Mouse (Mus musculus): ENCODE data around the gene Zmiz2. TPM values are rescaled to one million over a fixed set of nuclear protein-coding genes. Genes with fewer than 3 reads are reported as not detected.
"Not testable (repeated sequence)": the region's sequence is repeated elsewhere in the genome, so short reads cannot be mapped to it uniquely, and the experiment has no call there.

Zmiz2 gene
- total RNA-seq, 1 experiment from 2014 or later = 16.3 TPM

DNA sequence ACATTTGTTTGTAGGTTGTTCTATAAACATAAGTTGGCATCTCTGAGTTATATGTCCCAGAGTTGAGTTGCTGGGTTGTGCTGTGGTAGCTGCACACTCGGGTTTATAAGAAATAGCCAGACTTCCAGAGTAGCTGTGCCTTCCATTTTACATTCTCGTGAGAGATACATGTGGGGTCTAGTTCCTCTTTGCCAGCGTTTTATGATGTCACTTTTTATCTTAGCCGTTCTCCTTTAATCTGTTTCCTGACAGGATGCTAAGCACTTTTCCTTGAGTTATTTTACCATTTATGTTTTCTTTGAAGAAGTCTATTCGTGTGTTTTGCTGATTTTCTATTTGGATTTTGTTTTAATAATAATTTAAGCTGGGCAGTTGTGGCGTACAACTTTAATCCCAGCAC lies 4.0 kb downstream of the Zmiz2 start:
- ATAC-seq (replicated peaks; ENCODE audit: insufficient number of reproducible peaks, low FRiP score, low TSS enrichment, poor library complexity, severe bottlenecking) = no peak

GRCm38 (mm10) chr11:6393866-6394265 lies 5.0 kb downstream of the Zmiz2 start:
- ATAC-seq (replicated peaks; ENCODE audit: insufficient number of reproducible peaks, low FRiP score, low TSS enrichment, poor library complexity, severe bottlenecking) = no peak

DNA sequence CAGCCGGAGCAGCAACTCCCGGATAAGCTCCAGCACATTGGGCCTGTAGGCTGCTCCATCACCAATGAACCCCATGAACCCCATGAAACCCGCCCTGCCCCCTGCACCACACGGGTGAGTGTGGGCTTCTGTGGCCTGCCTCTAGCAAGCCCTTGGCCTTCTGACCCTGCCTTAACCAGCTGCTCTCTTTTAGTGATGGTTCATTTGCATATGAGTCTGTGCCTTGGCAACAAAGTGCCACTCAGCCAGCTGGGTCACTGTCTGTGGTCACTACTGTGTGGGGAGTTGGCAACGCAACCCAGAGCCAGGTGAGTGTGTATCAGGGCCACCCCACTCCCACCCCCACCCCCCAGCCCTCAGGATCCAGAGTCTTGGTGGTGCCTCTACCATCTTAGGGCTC lies 6.7 kb downstream of the Zmiz2 start:
- ATAC-seq (replicated peaks; ENCODE audit: insufficient number of reproducible peaks, low FRiP score, low TSS enrichment, poor library complexity, severe bottlenecking) = no peak

- no peak for ATAC-seq (replicated peaks; ENCODE audit: insufficient number of reproducible peaks, low FRiP score, low TSS enrichment, poor library complexity, severe bottlenecking)
These were observed 9.3 kb downstream of the Zmiz2 start for GRCm38 (mm10) chr11:6398141-6398540.

GRCm38 (mm10) chr11:6402515-6403510 lies 13.9 kb downstream of the Zmiz2 start:
- peak; percentile 59 for ATAC-seq (replicated peaks; ENCODE audit: insufficient number of reproducible peaks, low FRiP score, low TSS enrichment, poor library complexity, severe bottlenecking)

DNA sequence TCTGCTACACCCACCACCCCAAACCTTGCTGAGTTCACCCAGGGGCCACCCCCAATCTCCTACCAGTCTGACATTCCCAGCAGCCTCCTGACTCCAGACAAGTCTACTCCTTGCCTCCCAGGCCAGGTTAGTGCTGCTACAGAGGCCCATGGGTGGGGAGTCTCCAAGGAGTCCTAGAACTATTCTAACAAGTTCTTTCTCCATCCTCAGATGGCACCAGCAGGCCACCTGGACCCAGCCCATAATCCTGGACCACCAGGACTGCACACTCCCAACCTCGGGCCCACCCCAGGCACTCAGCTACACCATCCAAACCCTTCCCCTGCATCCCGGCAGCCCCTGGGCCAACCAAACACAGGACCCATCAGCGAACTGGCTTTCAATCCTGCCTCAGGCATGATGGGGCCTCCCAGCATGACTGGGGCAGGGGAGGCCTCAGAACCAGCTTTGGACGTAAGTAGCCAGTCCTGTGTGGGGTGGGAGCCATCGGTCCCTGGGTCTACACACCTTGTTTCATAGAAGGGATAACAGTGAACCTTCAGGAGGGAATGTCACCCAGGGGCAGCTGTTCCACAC lies 15.0 kb downstream of the Zmiz2 start:
- ATAC-seq (replicated peaks; ENCODE audit: insufficient number of reproducible peaks, low FRiP score, low TSS enrichment, poor library complexity, severe bottlenecking) = no peak

DNA sequence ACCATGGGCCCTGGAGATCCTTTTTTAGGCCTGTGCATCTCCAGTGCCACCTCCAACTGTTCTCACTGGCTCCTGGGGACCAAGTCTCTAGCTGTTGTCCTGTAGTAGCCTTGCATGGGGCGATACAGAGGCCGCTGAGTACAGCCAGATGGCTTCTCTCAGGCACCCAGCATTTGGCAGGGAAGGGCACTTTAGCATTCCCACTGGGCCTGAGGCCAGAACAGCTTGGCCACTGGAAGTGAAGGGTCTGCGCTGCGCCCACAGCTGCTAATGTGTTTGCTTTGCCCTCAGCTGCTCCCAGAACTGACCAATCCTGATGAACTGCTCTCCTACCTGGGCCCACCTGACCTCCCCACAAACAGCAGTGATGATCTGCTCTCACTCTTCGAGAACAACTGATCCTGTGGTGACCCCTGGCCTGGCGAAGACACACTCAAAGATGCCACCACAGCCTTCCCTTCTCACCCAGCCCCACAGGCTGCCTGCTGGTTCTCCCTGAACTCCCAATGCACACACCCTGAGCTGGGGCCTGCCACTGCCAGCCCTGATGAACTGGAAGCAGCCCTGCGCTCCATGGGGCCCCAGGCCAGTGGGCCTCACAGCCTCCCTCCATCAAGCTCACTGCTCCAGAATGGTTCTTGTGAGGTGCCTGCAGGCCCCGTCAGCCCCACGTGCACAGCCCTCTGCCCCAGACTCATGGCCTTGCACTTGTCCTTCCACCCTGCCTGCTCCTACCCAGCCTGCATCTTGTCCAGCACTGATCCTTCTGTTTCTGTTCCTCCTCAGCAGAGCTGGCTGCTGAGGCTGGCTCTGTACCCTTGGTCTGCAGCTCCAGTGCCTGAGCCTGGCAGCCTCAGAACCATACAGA lies 16.1 kb downstream of the Zmiz2 start:
- ATAC-seq (replicated peaks; ENCODE audit: insufficient number of reproducible peaks, low FRiP score, low TSS enrichment, poor library complexity, severe bottlenecking) = no peak

GRCm38 (mm10) chr11:6405591-6406081 lies 16.8 kb downstream of the Zmiz2 start:
- ATAC-seq (replicated peaks; ENCODE audit: insufficient number of reproducible peaks, low FRiP score, low TSS enrichment, poor library complexity, severe bottlenecking) = no peak

GRCm38 (mm10) chr11:6406251-6407161 lies 17.6 kb downstream of the Zmiz2 start:
- ATAC-seq (replicated peaks; ENCODE audit: insufficient number of reproducible peaks, low FRiP score, low TSS enrichment, poor library complexity, severe bottlenecking) = no peak

GRCm38 (mm10) chr11:6407162-6407621 lies 18.3 kb downstream of the Zmiz2 start:
- ATAC-seq (replicated peaks; ENCODE audit: insufficient number of reproducible peaks, low FRiP score, low TSS enrichment, poor library complexity, severe bottlenecking) = no peak

DNA sequence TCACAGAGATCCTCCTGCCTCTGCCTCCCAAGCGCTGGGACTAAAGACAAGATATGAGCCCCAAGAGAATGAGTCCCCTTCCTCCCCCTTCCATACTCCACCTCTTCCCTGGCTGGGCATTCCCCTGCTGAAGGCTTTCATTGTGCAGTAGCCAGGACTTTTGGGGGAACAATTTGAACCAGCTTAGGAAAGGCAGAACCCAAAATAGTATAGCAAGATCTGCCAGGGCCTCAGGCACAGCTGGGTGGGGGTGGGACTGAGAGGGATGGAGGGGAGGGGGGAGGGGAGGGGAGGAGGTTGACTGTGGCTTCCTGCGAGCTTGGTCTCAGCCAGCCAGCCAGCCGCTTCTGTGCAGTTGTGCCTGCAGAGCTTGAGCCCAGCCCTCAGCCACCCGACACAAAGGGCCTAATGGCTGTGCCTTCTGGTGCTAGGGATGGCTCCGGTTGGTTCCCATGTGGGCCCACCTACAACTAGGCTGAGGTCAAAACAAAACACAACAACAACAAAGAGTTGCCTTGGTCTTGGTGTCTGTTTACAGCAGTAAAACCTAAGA lies 21.3 kb downstream of the Zmiz2 start:
- ATAC-seq (replicated peaks; ENCODE audit: insufficient number of reproducible peaks, low FRiP score, low TSS enrichment, poor library complexity, severe bottlenecking) = no peak

- ATAC-seq (replicated peaks; ENCODE audit: insufficient number of reproducible peaks, low FRiP score, low TSS enrichment, poor library complexity, severe bottlenecking) = not testable (repeated sequence)
These were observed 21.9 kb downstream of the Zmiz2 start for GRCm38 (mm10) chr11:6410755-6411154.

DNA sequence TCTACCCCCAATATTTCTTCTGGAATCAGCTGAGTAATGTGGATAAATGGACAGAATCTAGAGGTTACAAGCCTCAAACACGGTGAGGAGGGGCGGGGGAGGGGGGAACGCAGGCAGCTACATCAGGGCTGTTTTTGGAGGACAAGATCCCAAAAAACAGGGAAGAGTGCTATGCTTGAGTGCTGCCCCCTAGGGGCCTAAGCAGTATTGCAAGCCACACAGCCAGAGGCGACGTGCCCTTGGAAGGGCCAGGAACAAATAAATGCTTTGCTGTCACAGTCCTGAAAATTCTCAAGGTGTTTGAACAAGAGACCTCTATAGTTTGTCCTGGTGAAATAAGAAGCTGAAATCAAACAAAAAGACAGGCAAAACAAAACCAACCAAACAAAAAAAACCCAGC lies 22.8 kb downstream of the Zmiz2 start:
- no peak for ATAC-seq (replicated peaks; ENCODE audit: insufficient number of reproducible peaks, low FRiP score, low TSS enrichment, poor library complexity, severe bottlenecking)

DNA sequence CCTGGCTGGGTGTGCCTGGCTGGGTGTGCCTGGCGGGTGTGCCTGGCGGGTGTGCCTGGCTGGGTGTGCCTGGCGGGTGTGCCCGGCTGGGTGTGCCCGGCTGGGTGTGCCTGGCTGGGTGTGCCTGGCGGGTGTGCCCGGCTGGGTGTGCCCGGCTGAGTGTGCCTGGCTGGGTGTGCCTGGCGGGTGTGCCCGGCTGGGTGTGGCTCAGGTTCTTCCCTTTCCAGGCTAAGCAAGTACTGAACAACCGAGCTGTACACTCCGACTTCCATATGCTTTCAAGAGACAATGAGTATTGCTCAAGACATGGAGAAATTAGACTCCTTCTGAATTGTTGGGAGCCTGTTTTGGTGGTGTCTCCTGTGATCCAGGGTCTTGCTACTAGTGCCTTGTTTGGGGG lies 24.4 kb downstream of the Zmiz2 start:
- ATAC-seq (replicated peaks; ENCODE audit: insufficient number of reproducible peaks, low FRiP score, low TSS enrichment, poor library complexity, severe bottlenecking) = no peak

GRCm38 (mm10) chr11:6414751-6415550 lies 26.1 kb downstream of the Zmiz2 start, which contains the start of gene Ppia:
TSS of gene Ppia (plus strand) at chr11:6415443.
- no peak; the same call in none of the 2 replicates for ATAC-seq (replicated peaks; ENCODE audit: insufficient number of reproducible peaks, low FRiP score, low TSS enrichment, poor library complexity, severe bottlenecking)

DNA sequence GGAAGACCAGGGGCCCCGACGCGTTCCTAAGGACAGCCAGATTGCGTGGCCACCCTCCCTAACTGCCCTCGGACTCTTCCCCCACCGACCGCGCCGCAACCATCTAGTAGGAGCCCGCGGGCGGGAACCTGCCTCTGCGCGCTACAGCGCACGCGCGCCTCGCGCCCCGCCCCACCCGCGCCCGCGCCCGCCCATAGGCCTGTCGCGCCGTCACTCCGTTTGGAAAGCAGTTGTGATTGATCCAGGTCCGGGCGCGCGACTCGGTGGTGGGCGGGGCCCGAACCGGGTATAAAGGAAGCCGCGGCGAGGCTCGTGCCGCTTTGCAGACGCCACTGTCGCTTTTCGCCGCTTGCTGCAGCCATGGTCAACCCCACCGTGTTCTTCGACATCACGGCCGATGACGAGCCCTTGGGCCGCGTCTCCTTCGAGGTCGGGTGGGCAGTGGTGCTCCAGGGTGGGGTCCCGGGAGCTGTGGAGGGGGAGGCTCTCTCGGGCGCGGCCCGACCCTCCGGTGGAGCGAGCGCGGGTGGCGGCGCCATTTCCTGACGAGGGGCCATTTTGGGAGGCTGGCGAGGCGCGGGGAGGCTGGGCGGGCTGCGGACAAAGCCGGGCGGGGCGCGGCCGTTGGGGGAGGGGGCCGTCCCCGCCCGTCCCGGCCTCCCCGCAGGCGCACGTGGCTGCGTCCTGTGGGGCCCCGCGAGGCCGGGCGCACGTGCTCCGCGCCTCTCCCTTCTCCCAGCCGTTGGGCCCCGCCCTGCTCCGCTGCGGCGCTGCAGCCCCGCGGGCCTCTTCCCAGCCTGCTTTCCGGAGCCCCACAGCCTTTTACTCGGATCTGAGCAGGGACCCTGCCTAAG lies 26.9 kb downstream of the Zmiz2 start:
- peak; percentile 72 for ATAC-seq (replicated peaks; ENCODE audit: insufficient number of reproducible peaks, low FRiP score, low TSS enrichment, poor library complexity, severe bottlenecking)

All from monocyte, adult 5-6 weeks (primary cell).